Mouse (Mus musculus) limb, embryonic 14.5 days (tissue): ENCODE measurements at regions not wholly inside any gene's neighbourhood (a gene's known extent, or its start where the extent isn't known, plus 50 kb on each side); places are given as distances from the start of the nearest gene placed in this dataset.

Source experiments
- ATAC-seq: fragments of 200-750 bp; cut with Nextera tagmentation; 2 replicates; pipeline ENCODE4 v1.8.0; 2017; ENCODE audit warnings: low read depth, moderate number of reproducible peaks, moderate TSS enrichment; ENCODE audit not compliant: low FRiP score
- DNase-seq: peaks from one replicate; pipeline ENCODE4 v3.0.0-alpha.2; 2015; ENCODE audit warnings: low spot score
- H3K27ac ChIP-seq: fragments of 300-500 bp; sonication (generic); replicated peaks from 2 replicates; pipeline ENCODE4 v1.5.1; 2014; ENCODE audit warnings: low read depth, mild to moderate bottlenecking, low read length, moderate library complexity, mixed read lengths
- H3K27me3 ChIP-seq: fragments of 300-500 bp; sonication (generic); 2 replicates; pipeline ENCODE4 v1.6.1; 2014; ENCODE audit warnings: low read length, mixed read lengths; ENCODE audit not compliant: control insufficient read depth, insufficient read depth
- H3K36me3 ChIP-seq: fragments of 300-500 bp; sonication (generic); 2 replicates; pipeline ENCODE4 v1.6.1; 2014; ENCODE audit warnings: mild to moderate bottlenecking, low read length, moderate library complexity, mixed read lengths; ENCODE audit not compliant: control insufficient read depth, insufficient read depth
- H3K4me1 ChIP-seq: fragments of 300-500 bp; sonication (generic); 2 replicates; pipeline ENCODE4 v1.6.1; 2014; ENCODE audit warnings: antibody characterized with exemption, low read length, mixed read lengths; ENCODE audit not compliant: control insufficient read depth, insufficient read depth
- H3K4me2 ChIP-seq: fragments of 300-500 bp; sonication (generic); replicated peaks from 2 replicates; pipeline ENCODE4 v1.6.1; 2014; ENCODE audit warnings: low read depth, mild to moderate bottlenecking, low read length, moderate library complexity; ENCODE audit not compliant: severe bottlenecking
- H3K4me3 ChIP-seq: fragments of 300-500 bp; sonication (generic); replicated peaks from 2 replicates; pipeline ENCODE4 v1.5.1; 2014; ENCODE audit warnings: low read length
- H3K9ac ChIP-seq: fragments of 300-500 bp; sonication (generic); 2 replicates; pipeline ENCODE4 v1.6.1; 2014; ENCODE audit warnings: mild to moderate bottlenecking, low read depth, low read length, moderate library complexity; ENCODE audit not compliant: severe bottlenecking
- H3K9me3 ChIP-seq: fragments of 300-500 bp; sonication (generic); 2 replicates; pipeline ENCODE4 v1.6.1; 2016; ENCODE audit warnings: low read length; ENCODE audit not compliant: control insufficient read depth
- POLR2A ChIP-seq: fragments of 200-500 bp; IDR thresholded peaks from 2 replicates; pipeline ENCODE4 v1.8.0; 2012; ENCODE audit warnings: inconsistent platforms, mild to moderate bottlenecking, moderate library complexity, borderline replicate concordance; ENCODE audit not compliant: insufficient read depth, insufficient read length; ENCODE audit errors: extremely low read depth
- WGBS: fragments of 180-500 bp; shearing (Covaris S2); extraction: QIAGEN DNeasy Blood & Tissue Kit; methylation state at CpG from one replicate; pipeline ENCODE4 v1.1.7; 2014; 5-methylcytosine and 5-hydroxymethylcytosine counted together

DNA sequence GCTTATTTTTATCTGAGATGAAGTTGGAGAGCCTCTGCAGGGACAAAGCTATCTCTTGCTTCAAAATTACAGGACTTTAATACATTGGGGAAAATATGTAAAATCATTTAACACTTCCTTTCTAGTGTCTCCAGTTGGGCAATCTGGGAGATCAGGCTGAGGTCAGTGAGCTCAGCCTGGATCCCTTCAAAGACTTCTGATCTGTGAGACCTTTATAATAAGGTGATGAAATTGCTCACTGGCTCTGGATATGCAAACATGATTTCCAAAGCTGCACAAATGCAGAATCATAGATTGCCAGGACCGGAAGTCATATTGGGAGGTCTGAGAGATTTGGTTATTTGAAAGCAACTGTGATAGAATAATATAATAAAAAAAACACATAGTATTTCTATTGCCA is 76.7 kb downstream of the Mex3b start:
- ATAC-seq (no peak), DNase-seq (no peak)
- H3K4me1 ChIP-seq = no peaks in the 10 kb centered on the region
- H3K27ac ChIP-seq = no peak overlapping the region
- no peaks in the 10 kb centered on the region for H3K27me3 ChIP-seq
- H3K36me3 ChIP-seq = no peaks in the 10 kb centered on the region
- no peak overlapping the region for H3K4me3 ChIP-seq
- no peaks in the 10 kb centered on the region for H3K9me3 ChIP-seq
- TF ChIP-seq POLR2A = no peak
- WGBS = 88% methylated on average over 1 of the region's 1 CpGs
- H3K4me2 ChIP-seq = no peak overlapping the region
- no peak overlapping the region for H3K9ac ChIP-seq

- ATAC-seq (no peak), DNase-seq (no peak)
- TF ChIP-seq POLR2A = no peak
- Histone ChIP-seq H3K4me1 (no peaks in the 10 kb centered on the region), H3K27me3 (no peaks in the 10 kb centered on the region), H3K9me3 (no peaks in the 10 kb centered on the region), H3K27ac (no peak overlapping the region), H3K4me3 (no peak overlapping the region), H3K4me2 (no peak overlapping the region), H3K9ac (no peak overlapping the region), H3K36me3 (no peaks in the 10 kb centered on the region)
- WGBS = 74% methylated on average over 6 of the region's 6 CpGs
These were observed 82.2 kb downstream of the Mex3b start for GRCm38 (mm10) chr7:82949372-82949771.

GRCm38 (mm10) chr7:82957208-82957977 is 90.3 kb downstream of the Mex3b start:
- 63% methylated on average over 20 of the region's 20 CpGs for WGBS
- TF ChIP-seq POLR2A = no peak
- Histone ChIP-seq H3K9me3 (no peaks in the 10 kb centered on the region), H3K4me3 (no peak overlapping the region), H3K9ac (no peak overlapping the region), H3K4me2 (no peak overlapping the region), H3K36me3 (no peaks in the 10 kb centered on the region), H3K27me3 (no peaks in the 10 kb centered on the region), H3K27ac (no peak overlapping the region), H3K4me1 (no peaks in the 10 kb centered on the region)
- no peak for DNase-seq
- no peak for ATAC-seq

DNA sequence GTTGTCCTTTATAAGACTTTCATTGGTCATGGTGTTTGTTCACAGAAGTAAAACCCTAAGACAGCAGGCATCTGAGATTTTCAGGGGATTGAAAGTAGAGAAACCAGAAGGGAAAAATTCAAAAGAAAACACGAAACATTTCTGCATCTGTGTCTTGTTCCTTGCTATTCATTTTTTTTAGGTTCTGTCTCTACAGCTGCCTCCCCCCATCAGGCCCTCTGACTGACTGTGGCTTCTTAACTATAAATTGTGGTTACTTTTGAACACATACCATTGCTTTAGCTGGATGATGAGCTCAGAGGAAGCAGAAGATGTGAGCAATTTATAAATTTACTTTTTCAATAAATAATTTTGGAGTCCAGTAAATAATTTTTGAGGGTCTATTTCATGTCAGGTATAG is 103.5 kb downstream of the Mex3b start:
- Histone ChIP-seq H3K27me3 (no peaks in the 10 kb centered on the region), H3K4me3 (no peak overlapping the region), H3K36me3 (no peaks in the 10 kb centered on the region), H3K4me2 (no peak overlapping the region), H3K27ac (no peak overlapping the region), H3K9ac (no peak overlapping the region), H3K4me1 (peaks cover 18% of the 10 kb centered on the region), H3K9me3 (no peaks in the 10 kb centered on the region)
- DNase-seq = no peak
- ATAC-seq = no peak
- TF ChIP-seq POLR2A = no peak
- WGBS = 74% methylated on average over 1 of the region's 1 CpGs

GRCm38 (mm10) chr7:82971244-82971643 is 104.1 kb downstream of the Mex3b start:
- no peak for ATAC-seq
- Histone ChIP-seq H3K4me1 (peaks cover 18% of the 10 kb centered on the region), H3K4me3 (no peak overlapping the region), H3K27me3 (no peaks in the 10 kb centered on the region), H3K9ac (no peak overlapping the region), H3K36me3 (no peaks in the 10 kb centered on the region), H3K9me3 (no peaks in the 10 kb centered on the region), H3K4me2 (peak overlapping the region; percentile 22; the same call in 1 of the 2 replicates), H3K27ac (peak overlapping the region; percentile 77)
- DNase-seq = no peak
- whole genome bisulfite sequencing = 95% methylated on average over 5 of the region's 5 CpGs
- TF ChIP-seq POLR2A = no peak
